In the genomic region with DNA sequence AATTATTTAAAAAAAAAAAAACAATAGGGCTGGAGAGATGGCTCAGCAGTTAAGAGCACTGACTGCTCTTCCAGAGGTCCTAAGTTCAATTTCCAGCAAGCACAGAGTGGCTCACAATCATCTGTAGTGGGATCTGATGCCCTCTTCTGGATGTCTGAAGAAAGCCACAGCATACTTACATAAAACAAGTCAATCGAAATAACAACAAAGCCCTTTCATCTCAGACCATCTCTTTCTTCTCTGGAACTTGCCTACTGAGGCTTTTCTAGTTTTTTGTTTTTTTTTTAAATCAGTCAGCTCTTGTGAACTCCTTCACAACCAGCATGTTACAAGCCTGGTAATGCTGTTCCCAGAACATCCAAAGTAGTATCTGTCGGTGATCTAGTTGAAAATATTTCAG, we compare ENCODE assay signal across 8 mouse cellular contexts. TPM values are rescaled to one million over a fixed set of nuclear protein-coding genes. Genes with fewer than 3 reads are reported as not detected.
DNase-seq lines count a peak whose midpoint lies in the region; ATAC-seq lines count a peak whose summit lies in the region.
"Had no signal": no experiment of that assay in that cellular context is flagged by ENCODE, and none has a peak within 500 bp of the region (broad histone marks: within the 10 kb centered on the region; RNA-seq: fewer than 3 reads in every experiment).

No protein-coding gene starts in this region.

- peak overlapping the region; percentile 87 for H3K9ac ChIP-seq in hindbrain, embryonic 13.5 days
- peak overlapping the region; percentile 88 for H3K9ac ChIP-seq in liver, embryonic 13.5 days
- H3K9ac ChIP-seq in neural tube, embryonic 15.5 days (replicated peaks): peak overlapping the region; percentile 95

- H3K9me3 ChIP-seq in embryonic facial prominence, embryonic 10.5 days: no peaks in the 10 kb centered on the region
- H3K9me3 ChIP-seq in hindbrain, embryonic 13.5 days: no peaks in the 10 kb centered on the region
- H3K9me3 ChIP-seq in liver, embryonic 13.5 days (replicated peaks): no peaks in the 10 kb centered on the region
- H3K9me3 ChIP-seq in neural tube, embryonic 15.5 days (replicated peaks): no peaks in the 10 kb centered on the region

- 25% methylated on average over 2 of the region's 2 CpGs for WGBS in embryonic facial prominence, embryonic 10.5 days
- WGBS in hindbrain, embryonic 13.5 days: 21% methylated on average over 2 of the region's 2 CpGs
- 9% methylated on average over 2 of the region's 2 CpGs for WGBS in liver, embryonic 13.5 days (ENCODE audit: insufficient replicate concordance)
- 14% methylated on average over 2 of the region's 2 CpGs for WGBS in neural tube, embryonic 15.5 days

- peak; percentile 89 for DNase-seq in 416B (ENCODE audit: low read depth)
- peak; percentile 82 for DNase-seq in CD4-positive helper T cell, adult 2 months (ENCODE audit: low read depth, low spot score)
- no peak for DNase-seq in embryonic facial prominence, embryonic 10.5 days (ENCODE audit: low spot score)
- DNase-seq in liver, embryonic 13.5 days: no peak

- H3K4me2 ChIP-seq in hindbrain, embryonic 13.5 days: peak overlapping the region; percentile 88
- peak overlapping the region; percentile 78 for H3K4me2 ChIP-seq in liver, embryonic 13.5 days
- H3K4me2 ChIP-seq in neural tube, embryonic 15.5 days: peak overlapping the region; percentile 95

- ATAC-seq in hindbrain, embryonic 13.5 days (ENCODE audit: low FRiP score): no peak
- no peak for ATAC-seq in liver, embryonic 13.5 days (ENCODE audit: low read depth)
- ATAC-seq in neural tube, embryonic 15.5 days (ENCODE audit: low FRiP score): no peak
- no peak for ATAC-seq in granulocyte monocyte progenitor cell, adult 5-6 weeks (replicated peaks; ENCODE audit: poor library complexity, severe bottlenecking)

- H3K27ac ChIP-seq in embryonic facial prominence, embryonic 10.5 days (replicated peaks): peak overlapping the region; percentile 99
- H3K27ac ChIP-seq in hindbrain, embryonic 13.5 days: peak overlapping the region; percentile 97; the same call in 1 of the 2 replicates
- H3K27ac ChIP-seq in liver, embryonic 13.5 days: peak overlapping the region; percentile 94
- H3K27ac ChIP-seq in neural tube, embryonic 15.5 days (replicated peaks): peak overlapping the region; percentile 99

- peaks cover 36% of the 10 kb centered on the region for H3K36me3 ChIP-seq in embryonic facial prominence, embryonic 10.5 days (replicated peaks)
- H3K36me3 ChIP-seq in hindbrain, embryonic 13.5 days: peaks cover 6% of the 10 kb centered on the region
- H3K36me3 ChIP-seq in liver, embryonic 13.5 days: peaks cover 21% of the 10 kb centered on the region
- peaks cover 7% of the 10 kb centered on the region for H3K36me3 ChIP-seq in neural tube, embryonic 15.5 days

- peaks cover 20% of the 10 kb centered on the region for H3K4me1 ChIP-seq in embryonic facial prominence, embryonic 10.5 days
- peaks cover 24% of the 10 kb centered on the region for H3K4me1 ChIP-seq in hindbrain, embryonic 13.5 days (replicated peaks)
- peaks cover 37% of the 10 kb centered on the region for H3K4me1 ChIP-seq in liver, embryonic 13.5 days (replicated peaks)
- peaks cover 26% of the 10 kb centered on the region for H3K4me1 ChIP-seq in neural tube, embryonic 15.5 days

- H3K27me3 ChIP-seq in embryonic facial prominence, embryonic 10.5 days (replicated peaks; ENCODE audit: low read depth, poor library complexity, severe bottlenecking): no peaks in the 10 kb centered on the region
- H3K27me3 ChIP-seq in hindbrain, embryonic 13.5 days: no peaks in the 10 kb centered on the region
- no peaks in the 10 kb centered on the region for H3K27me3 ChIP-seq in liver, embryonic 13.5 days
- no peaks in the 10 kb centered on the region for H3K27me3 ChIP-seq in neural tube, embryonic 15.5 days (replicated peaks)

- H3K4me3 ChIP-seq in embryonic facial prominence, embryonic 10.5 days: peak overlapping the region; percentile 97
- peak overlapping the region; percentile 76 for H3K4me3 ChIP-seq in hindbrain, embryonic 13.5 days
- H3K4me3 ChIP-seq in liver, embryonic 13.5 days (replicated peaks): peak overlapping the region; percentile 79
- peak overlapping the region; percentile 91 for H3K4me3 ChIP-seq in neural tube, embryonic 15.5 days (replicated peaks)

RNA-seq across cellular contexts. Expression of a gene that starts 1.0 kb away (rescaled TPM):
- polyA plus RNA-seq in embryonic facial prominence, embryonic 10.5 days (2016; fragmentation: Nextera tagmentation; extraction: Ambion mirVana): 339 and 361 TPM in 2 replicates
- polyA plus RNA-seq in hindbrain, embryonic 13.5 days (2015; fragmentation: Nextera tagmentation; extraction: Ambion mirVana): 112 and 117 TPM in 2 replicates
- 163 and 178 TPM in 2 replicates for polyA plus RNA-seq in liver, embryonic 13.5 days (2015; fragmentation: Nextera tagmentation; extraction: Ambion mirVana)
- polyA plus RNA-seq in neural tube, embryonic 15.5 days (2015; fragmentation: Nextera tagmentation; extraction: Ambion mirVana): 97.9 and 120 TPM in 2 replicates
- total RNA-seq in granulocyte monocyte progenitor cell, adult 5-6 weeks (2014; fragmentation: Nextera tagmentation): 129 and 305 TPM in 2 replicates
- 42.0 and 71.6 TPM in 2 replicates for total RNA-seq in granulocyte monocyte progenitor cell, adult 5-6 weeks (2017)

RNA-seq across cellular contexts. Expression of a gene that starts 8.2 kb away (rescaled TPM):
- 1.1 TPM in 2 replicates for polyA plus RNA-seq in embryonic facial prominence, embryonic 10.5 days (2016; fragmentation: Nextera tagmentation; extraction: Ambion mirVana)
- 0.85 and 1.1 TPM in 2 replicates for polyA plus RNA-seq in hindbrain, embryonic 13.5 days (2015; fragmentation: Nextera tagmentation; extraction: Ambion mirVana)
- polyA plus RNA-seq in liver, embryonic 13.5 days (2015; fragmentation: Nextera tagmentation; extraction: Ambion mirVana): 0.10 and 0.34 TPM in 2 replicates
- polyA plus RNA-seq in neural tube, embryonic 15.5 days (2015; fragmentation: Nextera tagmentation; extraction: Ambion mirVana): 1.4 and 1.5 TPM in 2 replicates
- not detected in 2 replicates for total RNA-seq in granulocyte monocyte progenitor cell, adult 5-6 weeks (2014; fragmentation: Nextera tagmentation)
- 0.09 TPM in 1 of 2 replicates, not detected in the other for total RNA-seq in granulocyte monocyte progenitor cell, adult 5-6 weeks (2017)

RNA-seq across cellular contexts. Expression of a gene that starts 8.7 kb away (rescaled TPM):
- polyA plus RNA-seq in embryonic facial prominence, embryonic 10.5 days (2016; fragmentation: Nextera tagmentation; extraction: Ambion mirVana): 1.3 and 1.9 TPM in 2 replicates
- polyA plus RNA-seq in hindbrain, embryonic 13.5 days (2015; fragmentation: Nextera tagmentation; extraction: Ambion mirVana): 4.0 and 4.6 TPM in 2 replicates
- polyA plus RNA-seq in liver, embryonic 13.5 days (2015; fragmentation: Nextera tagmentation; extraction: Ambion mirVana): 2.1 and 2.3 TPM in 2 replicates
- 12.8 and 13.2 TPM in 2 replicates for polyA plus RNA-seq in neural tube, embryonic 15.5 days (2015; fragmentation: Nextera tagmentation; extraction: Ambion mirVana)
- total RNA-seq in granulocyte monocyte progenitor cell, adult 5-6 weeks (2014; fragmentation: Nextera tagmentation): 5.5 and 6.2 TPM in 2 replicates
- 45.2 and 49.0 TPM in 2 replicates for total RNA-seq in granulocyte monocyte progenitor cell, adult 5-6 weeks (2017)

RNA-seq across cellular contexts. Expression of a gene that starts 10.9 kb away (rescaled TPM):
- polyA plus RNA-seq in embryonic facial prominence, embryonic 10.5 days (2016; fragmentation: Nextera tagmentation; extraction: Ambion mirVana): not detected in 2 replicates
- polyA plus RNA-seq in hindbrain, embryonic 13.5 days (2015; fragmentation: Nextera tagmentation; extraction: Ambion mirVana): not detected in 2 replicates
- not detected in 2 replicates for polyA plus RNA-seq in liver, embryonic 13.5 days (2015; fragmentation: Nextera tagmentation; extraction: Ambion mirVana)
- not detected in 2 replicates for polyA plus RNA-seq in neural tube, embryonic 15.5 days (2015; fragmentation: Nextera tagmentation; extraction: Ambion mirVana)
- not detected in 2 replicates for total RNA-seq in granulocyte monocyte progenitor cell, adult 5-6 weeks (2014; fragmentation: Nextera tagmentation)
- total RNA-seq in granulocyte monocyte progenitor cell, adult 5-6 weeks (2017): 0.34 and 1.4 TPM in 2 replicates
- polyA plus RNA-seq: large intestine, adult 2 months had no signal

RNA-seq across cellular contexts. Expression of a gene that starts 20.1 kb away (rescaled TPM):
- 197 and 223 TPM in 2 replicates for polyA plus RNA-seq in embryonic facial prominence, embryonic 10.5 days (2016; fragmentation: Nextera tagmentation; extraction: Ambion mirVana)
- polyA plus RNA-seq in hindbrain, embryonic 13.5 days (2015; fragmentation: Nextera tagmentation; extraction: Ambion mirVana): 57.3 TPM in 2 replicates
- 110 and 112 TPM in 2 replicates for polyA plus RNA-seq in liver, embryonic 13.5 days (2015; fragmentation: Nextera tagmentation; extraction: Ambion mirVana)
- polyA plus RNA-seq in neural tube, embryonic 15.5 days (2015; fragmentation: Nextera tagmentation; extraction: Ambion mirVana): 57.8 and 83.6 TPM in 2 replicates
- 75.6 and 150 TPM in 2 replicates for total RNA-seq in granulocyte monocyte progenitor cell, adult 5-6 weeks (2014; fragmentation: Nextera tagmentation)
- total RNA-seq in granulocyte monocyte progenitor cell, adult 5-6 weeks (2017): 174 and 181 TPM in 2 replicates

Comparison
In these comparisons a context has a peak if more than half of its experiments do, and no peak if none do; other contexts are left out.
1. DNase-seq: peak in 416B (single experiment) and CD4-positive helper T cell, adult 2 months (single experiment); none in embryonic facial prominence, embryonic 10.5 days (single experiment) and liver, embryonic 13.5 days (single experiment).
2. Peak in every context shown above with its lines, with median percentiles within 50 percentile points of each other: H3K27ac ChIP-seq, H3K4me3 ChIP-seq, H3K4me2 ChIP-seq and H3K9ac ChIP-seq.